Mouse (Mus musculus) heart, postnatal 0 days (tissue): Measurements from ENCODE around the gene Slc22a5.

Source experiments
- CTCF ChIP-seq: IDR thresholded peaks from 2 replicates; pipeline ENCODE4 v1.5.1; 2016; ENCODE audit warnings: antibody characterized with exemption, control low read depth, low read depth
- EP300 ChIP-seq: IDR thresholded peaks from 2 replicates; pipeline ENCODE4 v1.6.1; 2016; ENCODE audit warnings: antibody characterized with exemption, low read depth

GRCm38 (mm10) chr11:53835379-53836010 lies 56.0 kb downstream of the Slc22a5 start:
- TF ChIP-seq CTCF (no peak), EP300 (no peak)
